Mouse (Mus musculus): ENCODE measurements at regions not wholly inside any gene's neighbourhood (a gene's known extent, or its start where the extent isn't known, plus 50 kb on each side); places are given as distances from the start of the nearest gene placed in this dataset.

DNA sequence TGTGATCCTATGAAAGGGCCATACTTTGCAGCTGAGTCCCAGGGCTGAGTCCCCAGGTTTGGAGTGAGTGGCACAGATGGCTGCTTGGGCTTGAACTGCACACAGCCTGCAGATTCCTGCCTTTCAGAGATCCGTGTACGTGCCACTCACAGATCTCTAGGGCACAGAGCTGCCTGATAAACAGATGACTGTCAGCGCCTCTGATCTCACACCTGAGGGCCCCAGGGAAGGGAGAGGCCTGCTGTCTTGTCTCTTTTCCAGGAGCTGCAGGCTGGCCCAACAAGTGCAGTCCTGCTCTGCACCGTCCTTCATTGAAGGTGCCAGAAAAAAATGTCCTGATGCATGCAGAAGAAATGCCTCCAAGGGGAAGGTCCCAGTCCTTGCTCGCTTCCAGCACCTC lies 579.5 kb downstream of the Insc start:
- H3K36me3 ChIP-seq (ENCODE audit: control insufficient read depth, insufficient read depth, low read length, poor library complexity, severe bottlenecking) = no peaks in the 10 kb centered on the region
- H3K9ac ChIP-seq (ENCODE audit: insufficient read depth, low read depth, low read length, poor library complexity, severe bottlenecking) = no peak overlapping the region
- H3K9me3 ChIP-seq (ENCODE audit: control insufficient read depth, insufficient read depth, low read depth, low read length) = no peaks in the 10 kb centered on the region
- in situ Hi-C loops (cut with MboI; ENCODE audit: low sequenced_read_pairs in 2 of 2, unreplicated experiment in 2 of 2) = no loop called here
- no peaks in the 10 kb centered on the region for H3K4me1 ChIP-seq (ENCODE audit: control insufficient read depth in 2 of 2, insufficient read depth in 2 of 2, low read length in 2 of 2, poor library complexity in 1 of 2)
- DNase-seq (ENCODE audit: low read depth, low spot score) = no peak
- H3K27ac ChIP-seq (ENCODE audit: insufficient read depth, low read depth, low read length, poor library complexity, severe bottlenecking) = no peak overlapping the region
- TF ChIP-seq CHD2 (IDR thresholded peaks at IDR 0.05; ENCODE audit: low read depth, low read length) = no peak
- TF ChIP-seq ZNF384 (IDR thresholded peaks at IDR 0.05; ENCODE audit: low read depth, low read length) = no peak
- no peak for TF ChIP-seq HCFC1 (IDR thresholded peaks at IDR 0.05; ENCODE audit: borderline replicate concordance, insufficient read depth, low read length)
- no peak for TF ChIP-seq ZC3H11A (IDR thresholded peaks at IDR 0.05; ENCODE audit: borderline replicate concordance, low read depth, low read length)
- TF ChIP-seq MAFK (IDR thresholded peaks at IDR 0.05; ENCODE audit: insufficient read depth, low read depth, low read length) = no peak
- H3K4me3 ChIP-seq (ENCODE audit: insufficient read depth in 1 of 2, low read depth in 1 of 2, low read length in 2 of 2, poor library complexity in 1 of 2, severe bottlenecking in 1 of 2) = no peak overlapping the region

DNA sequence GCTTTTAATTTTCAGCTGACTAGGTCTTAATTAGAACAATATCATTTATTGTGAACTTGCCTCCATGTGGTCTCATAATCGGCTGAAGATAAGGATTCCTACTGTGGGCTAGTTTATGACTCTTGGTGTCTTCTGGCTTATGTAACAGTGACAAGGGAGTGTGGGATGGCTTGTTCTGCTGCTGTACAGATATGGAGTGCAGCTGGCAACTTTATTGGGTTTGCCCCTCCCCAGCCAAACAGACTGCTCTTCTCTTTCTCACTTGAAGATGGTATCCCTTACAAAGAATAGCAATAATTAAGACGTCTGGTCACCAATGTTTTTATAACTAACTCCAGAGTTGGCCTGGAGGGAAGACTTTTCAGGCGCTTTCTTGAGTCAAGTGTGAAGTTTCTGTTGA lies 584.8 kb downstream of the Insc start:
- H3K36me3 ChIP-seq (ENCODE audit: control insufficient read depth, insufficient read depth, low read length, poor library complexity, severe bottlenecking) = no peaks in the 10 kb centered on the region
- no peak overlapping the region for H3K4me3 ChIP-seq (ENCODE audit: insufficient read depth in 1 of 2, low read depth in 1 of 2, low read length in 2 of 2, poor library complexity in 1 of 2, severe bottlenecking in 1 of 2)
- no peak overlapping the region for H3K9ac ChIP-seq (ENCODE audit: insufficient read depth, low read depth, low read length, poor library complexity, severe bottlenecking)
- H3K27ac ChIP-seq (ENCODE audit: insufficient read depth, low read depth, low read length, poor library complexity, severe bottlenecking) = no peak overlapping the region
- no peaks in the 10 kb centered on the region for H3K4me1 ChIP-seq (ENCODE audit: control insufficient read depth in 2 of 2, insufficient read depth in 2 of 2, low read length in 2 of 2, poor library complexity in 1 of 2)
- no peaks in the 10 kb centered on the region for H3K9me3 ChIP-seq (ENCODE audit: control insufficient read depth, insufficient read depth, low read depth, low read length)
- DNase-seq (ENCODE audit: low read depth, low spot score) = no peak
- TF ChIP-seq CHD2 (IDR thresholded peaks at IDR 0.05; ENCODE audit: low read depth, low read length) = no peak
- TF ChIP-seq HCFC1 (IDR thresholded peaks at IDR 0.05; ENCODE audit: borderline replicate concordance, insufficient read depth, low read length) = no peak
- TF ChIP-seq ZNF384 (IDR thresholded peaks at IDR 0.05; ENCODE audit: low read depth, low read length) = no peak
- no peak for TF ChIP-seq ZC3H11A (IDR thresholded peaks at IDR 0.05; ENCODE audit: borderline replicate concordance, low read depth, low read length)
- TF ChIP-seq MAFK (IDR thresholded peaks at IDR 0.05; ENCODE audit: insufficient read depth, low read depth, low read length) = no peak
- in situ Hi-C loops (cut with MboI; ENCODE audit: low sequenced_read_pairs in 2 of 2, unreplicated experiment in 2 of 2) = no loop called here

DNA sequence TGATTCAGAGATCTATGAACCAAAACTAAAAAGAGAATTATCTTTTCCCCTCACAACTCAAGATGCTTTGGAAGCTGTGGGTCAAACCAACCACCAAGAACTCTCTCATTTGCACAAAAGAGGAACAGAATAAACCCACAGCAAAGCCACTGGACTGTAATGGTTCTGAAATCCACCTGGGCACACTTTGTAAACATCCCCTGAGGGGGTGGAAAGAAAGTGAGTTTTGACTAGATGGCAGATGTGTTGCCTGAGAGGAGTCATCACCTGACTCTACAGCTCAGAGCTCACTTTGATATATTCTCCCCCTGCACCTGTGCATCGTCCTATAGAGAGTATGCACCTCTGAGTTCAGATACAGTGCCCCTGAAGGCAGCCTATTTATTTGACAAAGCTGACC lies 588.2 kb downstream of the Insc start:
- no peak for TF ChIP-seq ZNF384 (IDR thresholded peaks at IDR 0.05; ENCODE audit: low read depth, low read length)
- no peak for TF ChIP-seq HCFC1 (IDR thresholded peaks at IDR 0.05; ENCODE audit: borderline replicate concordance, insufficient read depth, low read length)
- no peak for TF ChIP-seq ZC3H11A (IDR thresholded peaks at IDR 0.05; ENCODE audit: borderline replicate concordance, low read depth, low read length)
- no peak for TF ChIP-seq MAFK (IDR thresholded peaks at IDR 0.05; ENCODE audit: insufficient read depth, low read depth, low read length)
- TF ChIP-seq CHD2 (IDR thresholded peaks at IDR 0.05; ENCODE audit: low read depth, low read length) = no peak
- H3K36me3 ChIP-seq (ENCODE audit: control insufficient read depth, insufficient read depth, low read length, poor library complexity, severe bottlenecking) = no peaks in the 10 kb centered on the region
- in situ Hi-C loops (cut with MboI; ENCODE audit: low sequenced_read_pairs in 2 of 2, unreplicated experiment in 2 of 2) = no loop called here

DNA sequence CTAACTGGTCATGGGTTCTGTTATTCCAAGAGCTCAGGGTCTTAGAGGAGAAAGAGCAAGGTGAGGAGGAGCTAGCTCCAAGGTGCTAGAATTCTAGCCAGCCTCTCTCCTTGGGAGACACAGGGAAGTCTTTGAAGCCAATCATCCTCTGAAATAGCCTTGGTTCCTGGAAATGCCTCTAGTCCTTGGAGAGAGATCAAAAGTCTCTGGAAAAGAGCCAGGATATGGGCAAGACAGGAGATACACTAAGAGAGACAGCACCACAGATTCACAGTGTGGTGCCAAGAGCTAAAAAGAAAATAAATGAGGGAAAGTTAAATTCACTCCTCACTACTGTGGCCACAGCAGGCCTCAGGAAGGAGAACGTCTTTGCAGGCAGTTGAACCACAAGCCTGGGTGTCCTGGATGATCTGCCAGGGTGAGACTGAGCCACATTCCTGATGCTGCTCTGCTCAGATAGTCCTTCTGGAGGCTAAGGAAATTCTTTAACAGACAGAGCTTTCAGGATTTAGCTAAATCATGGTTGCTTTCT lies 589.6 kb downstream of the Insc start:
- H3K9ac ChIP-seq (ENCODE audit: insufficient read depth, low read depth, low read length, poor library complexity, severe bottlenecking) = no peak overlapping the region
- no peaks in the 10 kb centered on the region for H3K36me3 ChIP-seq (ENCODE audit: control insufficient read depth, insufficient read depth, low read length, poor library complexity, severe bottlenecking)
- TF ChIP-seq CHD2 (IDR thresholded peaks at IDR 0.05; ENCODE audit: low read depth, low read length) = no peak
- no peak for TF ChIP-seq MAFK (IDR thresholded peaks at IDR 0.05; ENCODE audit: insufficient read depth, low read depth, low read length)
- TF ChIP-seq ZC3H11A (IDR thresholded peaks at IDR 0.05; ENCODE audit: borderline replicate concordance, low read depth, low read length) = no peak
- TF ChIP-seq HCFC1 (IDR thresholded peaks at IDR 0.05; ENCODE audit: borderline replicate concordance, insufficient read depth, low read length) = no peak
- no peak for TF ChIP-seq ZNF384 (IDR thresholded peaks at IDR 0.05; ENCODE audit: low read depth, low read length)
- H3K27ac ChIP-seq (ENCODE audit: insufficient read depth, low read depth, low read length, poor library complexity, severe bottlenecking) = no peak overlapping the region
- no peak for DNase-seq (ENCODE audit: low read depth, low spot score)
- no peak overlapping the region for H3K4me3 ChIP-seq (ENCODE audit: insufficient read depth in 1 of 2, low read depth in 1 of 2, low read length in 2 of 2, poor library complexity in 1 of 2, severe bottlenecking in 1 of 2)
- in situ Hi-C loops (cut with MboI; ENCODE audit: low sequenced_read_pairs in 2 of 2, unreplicated experiment in 2 of 2) = no loop called here
- H3K4me1 ChIP-seq (ENCODE audit: control insufficient read depth in 2 of 2, insufficient read depth in 2 of 2, low read length in 2 of 2, poor library complexity in 1 of 2) = no peaks in the 10 kb centered on the region
- H3K9me3 ChIP-seq (ENCODE audit: control insufficient read depth, insufficient read depth, low read depth, low read length) = no peaks in the 10 kb centered on the region

More for the DNA sequence above, 588.2 kb downstream of the Insc start:
- Histone ChIP-seq H3K9me3 (ENCODE audit: control insufficient read depth, insufficient read depth, low read depth, low read length) (no peaks in the 10 kb centered on the region), H3K9ac (ENCODE audit: insufficient read depth, low read depth, low read length, poor library complexity, severe bottlenecking) (no peak overlapping the region), H3K27ac (ENCODE audit: insufficient read depth, low read depth, low read length, poor library complexity, severe bottlenecking) (no peak overlapping the region), H3K4me3 (ENCODE audit: insufficient read depth in 1 of 2, low read depth in 1 of 2, low read length in 2 of 2, poor library complexity in 1 of 2, severe bottlenecking in 1 of 2) (no peak overlapping the region), H3K4me1 (ENCODE audit: control insufficient read depth in 2 of 2, insufficient read depth in 2 of 2, low read length in 2 of 2, poor library complexity in 1 of 2) (no peaks in the 10 kb centered on the region)
- DNase-seq (ENCODE audit: low read depth, low spot score) = no peak

DNA sequence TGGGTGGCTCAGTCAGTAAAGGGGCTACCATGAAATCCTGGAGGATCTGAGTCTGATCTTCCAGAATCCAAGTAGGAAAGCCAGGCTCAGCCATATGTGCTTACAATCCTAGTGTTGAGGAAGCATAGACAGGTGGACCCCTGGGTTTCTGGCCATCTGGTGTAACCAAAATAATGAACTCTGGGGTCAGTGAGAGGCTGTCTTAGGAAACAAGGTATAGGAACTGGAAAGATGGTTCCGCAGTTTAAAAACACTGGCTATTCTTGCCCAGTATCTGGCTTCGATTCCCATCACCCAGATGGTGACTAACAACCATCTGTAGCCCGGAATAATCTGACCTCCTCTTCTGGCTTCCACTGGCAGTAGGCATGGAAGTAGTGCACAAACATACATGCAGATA lies 591.6 kb downstream of the Insc start:
- no peak overlapping the region for H3K9ac ChIP-seq (ENCODE audit: insufficient read depth, low read depth, low read length, poor library complexity, severe bottlenecking)
- no peaks in the 10 kb centered on the region for H3K4me1 ChIP-seq (ENCODE audit: control insufficient read depth in 2 of 2, insufficient read depth in 2 of 2, low read length in 2 of 2, poor library complexity in 1 of 2)
- H3K27ac ChIP-seq (ENCODE audit: insufficient read depth, low read depth, low read length, poor library complexity, severe bottlenecking) = no peak overlapping the region
- H3K4me3 ChIP-seq (ENCODE audit: insufficient read depth in 1 of 2, low read depth in 1 of 2, low read length in 2 of 2, poor library complexity in 1 of 2, severe bottlenecking in 1 of 2) = no peak overlapping the region
- no peak for TF ChIP-seq ZC3H11A (IDR thresholded peaks at IDR 0.05; ENCODE audit: borderline replicate concordance, low read depth, low read length)
- TF ChIP-seq CHD2 (IDR thresholded peaks at IDR 0.05; ENCODE audit: low read depth, low read length) = no peak
- TF ChIP-seq MAFK (IDR thresholded peaks at IDR 0.05; ENCODE audit: insufficient read depth, low read depth, low read length) = no peak
- TF ChIP-seq HCFC1 (IDR thresholded peaks at IDR 0.05; ENCODE audit: borderline replicate concordance, insufficient read depth, low read length) = no peak
- TF ChIP-seq ZNF384 (IDR thresholded peaks at IDR 0.05; ENCODE audit: low read depth, low read length) = no peak
- in situ Hi-C loops (cut with MboI; ENCODE audit: low sequenced_read_pairs in 2 of 2, unreplicated experiment in 2 of 2) = no loop called here
- no peaks in the 10 kb centered on the region for H3K36me3 ChIP-seq (ENCODE audit: control insufficient read depth, insufficient read depth, low read length, poor library complexity, severe bottlenecking)
- no peak for DNase-seq (ENCODE audit: low read depth, low spot score)
- H3K9me3 ChIP-seq (ENCODE audit: control insufficient read depth, insufficient read depth, low read depth, low read length) = no peaks in the 10 kb centered on the region

Data from ES-E14 (cell line).